Comparison of ENCODE assay signal across 14 mouse cellular contexts in the genomic region with DNA sequence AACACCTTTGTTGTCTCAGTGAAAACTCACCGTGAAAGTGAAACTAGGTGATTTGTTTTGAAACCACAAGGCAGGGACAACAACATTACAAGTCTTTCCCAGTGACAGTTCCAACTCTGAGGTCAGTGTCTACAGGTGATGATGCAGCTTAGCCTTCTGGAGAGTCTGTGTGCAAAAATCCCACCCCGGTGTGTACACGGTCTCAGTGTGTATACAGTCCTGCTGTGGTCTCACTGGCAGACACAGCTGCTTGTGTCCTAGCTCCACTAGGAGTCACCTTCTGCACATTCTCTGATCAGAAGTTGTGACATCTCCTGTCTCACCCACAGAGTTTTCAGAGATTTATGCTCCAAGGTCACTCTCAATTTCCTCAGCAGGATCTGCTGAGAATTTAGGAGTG. TPM values are rescaled to one million over a fixed set of nuclear protein-coding genes. Genes with fewer than 3 reads are reported as not detected.
DNase-seq lines count a peak whose midpoint lies in the region; ATAC-seq and TF ChIP-seq lines count a peak whose summit lies in the region.
"Had no signal": no experiment of that assay in that cellular context is flagged by ENCODE, and none has a peak within 500 bp of the region (broad histone marks: within the 10 kb centered on the region; RNA-seq: fewer than 3 reads in every experiment).

No protein-coding gene starts in this region.

- no peak for TF ChIP-seq POLR2A in heart, adult 2 months (IDR thresholded peaks at IDR 0.05; ENCODE audit: insufficient read depth, low read depth, low read length)
- no peak for TF ChIP-seq POLR2A in lung, adult 2 months (IDR thresholded peaks at IDR 0.05; ENCODE audit: borderline replicate concordance, extremely low read depth, low read depth, low read length)

- H3K4me3 ChIP-seq in heart, adult 2 months: no peak overlapping the region
- H3K4me3 ChIP-seq in lung, adult 2 months (replicated peaks; ENCODE audit: extremely low read depth, low read depth, low read length): no peak overlapping the region
- no peak overlapping the region for H3K4me3 ChIP-seq in hindbrain, embryonic 11.5 days (ENCODE audit: low read depth, low read length)
- H3K4me3 ChIP-seq: heart, embryonic 13.5 days had no signal

- intact Hi-C loops in heart, adult 2 months (cut with DNase I): loop anchor here (5.0 kb wide), 2 partner anchors 138 to 228 kb away; a partner anchor contains a TSS

- no peak overlapping the region for H3K4me2 ChIP-seq in hindbrain, embryonic 11.5 days (replicated peaks; ENCODE audit: low read depth, low read length)
- H3K4me2 ChIP-seq: heart, embryonic 13.5 days had no signal

- H3K9ac ChIP-seq in heart, adult 2 months (ENCODE audit: low read depth, low read length): no peak overlapping the region
- H3K9ac ChIP-seq in hindbrain, embryonic 11.5 days (ENCODE audit: low read depth, low read length): no peak overlapping the region
- H3K9ac ChIP-seq: heart, embryonic 13.5 days had no signal

- 0 out of 2 replicates have a peak, but pooled peaks have one; percentile 49 for ATAC-seq in monocyte, adult 5-6 weeks (replicated peaks; ENCODE audit: insufficient number of reproducible peaks, low FRiP score, low TSS enrichment, poor library complexity, severe bottlenecking)
- no peak for ATAC-seq in hindbrain, embryonic 11.5 days (ENCODE audit: low FRiP score)

- H3K36me3 ChIP-seq in heart, adult 2 months (ENCODE audit: control insufficient read depth, insufficient read depth, low read length): no peaks in the 10 kb centered on the region
- no peaks in the 10 kb centered on the region for H3K36me3 ChIP-seq in hindbrain, embryonic 11.5 days (ENCODE audit: control insufficient read depth, insufficient read depth, low read length)
- H3K36me3 ChIP-seq: heart, embryonic 13.5 days had no signal

- no peak for DNase-seq in heart, adult 2 months
- no peak for DNase-seq in heart, adult 8-10 months (ENCODE audit: low spot score)
- no peak for DNase-seq in lung, adult 2 months
- no peak for DNase-seq in lung, postnatal 14 days
- peak; percentile 31 for DNase-seq in T-cell, adult 2 months (ENCODE audit: low spot score)
- no peak for DNase-seq in frontal cortex, postnatal 14 days (ENCODE audit: low spot score in 2 of 2)
- DNase-seq in hindbrain, embryonic 11.5 days (ENCODE audit: low spot score): no peak
- DNase-seq: cerebellum, postnatal 10 days had no signal

- H3K27me3 ChIP-seq in heart, adult 2 months (ENCODE audit: control insufficient read depth, insufficient read depth, low read length): no peaks in the 10 kb centered on the region
- no peaks in the 10 kb centered on the region for H3K27me3 ChIP-seq in hindbrain, embryonic 11.5 days (ENCODE audit: control insufficient read depth, insufficient read depth, low read length)

- no peaks in the 10 kb centered on the region for H3K79me2 ChIP-seq in heart, adult 2 months (replicated peaks; ENCODE audit: control insufficient read depth, insufficient read depth, low read length)

- 71% methylated on average over 3 of the region's 3 CpGs for WGBS in heart, adult 2 months
- 59% methylated on average over 3 of the region's 3 CpGs for WGBS in lung, adult 2 months
- WGBS in hindbrain, embryonic 11.5 days: 80% methylated on average over 3 of the region's 3 CpGs

- peaks cover 2% of the 10 kb centered on the region; the same call in 1 of the 2 replicates for H3K4me1 ChIP-seq in heart, adult 2 months (ENCODE audit: control insufficient read depth, insufficient read depth, low read length)
- no peaks in the 10 kb centered on the region for H3K4me1 ChIP-seq in lung, adult 2 months (ENCODE audit: control insufficient read depth, insufficient read depth, low read length)
- no peaks in the 10 kb centered on the region for H3K4me1 ChIP-seq in hindbrain, embryonic 11.5 days (replicated peaks; ENCODE audit: control insufficient read depth, insufficient read depth, low read length)

- H3K9me3 ChIP-seq in hindbrain, embryonic 11.5 days (ENCODE audit: control insufficient read depth, low read length): no peaks in the 10 kb centered on the region
- H3K9me3 ChIP-seq: heart, embryonic 13.5 days had no signal

- H3K27ac ChIP-seq in heart, adult 2 months: no peak overlapping the region
- no peak overlapping the region for H3K27ac ChIP-seq in hindbrain, embryonic 11.5 days (ENCODE audit: low read depth, low read length)
- H3K27ac ChIP-seq: heart, embryonic 13.5 days had no signal

- peak; percentile 55 for TF ChIP-seq CTCF in heart, adult 2 months (IDR thresholded peaks at IDR 0.05)
- TF ChIP-seq CTCF in lung, adult 2 months (IDR thresholded peaks at IDR 0.05; ENCODE audit: insufficient read depth, low read length): peak; percentile 36; the same call in 1 of the 2 replicates

- no peak for TF ChIP-seq EP300 in heart, adult 2 months (IDR thresholded peaks at IDR 0.05; ENCODE audit: insufficient read depth, low read depth, low read length)

RNA-seq across cellular contexts. Expression of a gene that starts 0.8 kb away (rescaled TPM):
- total RNA-seq in heart, adult 2 months (2021): not detected
- polyA plus RNA-seq in heart, adult 2 months (2012; rRNA removed): not detected in 2 replicates
- total RNA-seq in heart, adult 8-10 months (2022): not detected
- 0.06 and 0.51 TPM in 2 replicates for polyA plus RNA-seq in lung, adult 2 months (2012; rRNA removed)
- total RNA-seq in monocyte, adult 5-6 weeks (2017): not detected in 3 replicates
- polyA plus RNA-seq in hindbrain, embryonic 11.5 days (2014; fragmentation: Nextera tagmentation; extraction: Ambion mirVana): not detected in 2 replicates
- polyA plus RNA-seq: frontal cortex, adult 2 months; heart, embryonic 13.5 days; limb, embryonic 11.5 days; neural tube, embryonic 14.5 days had no signal

RNA-seq across cellular contexts. Expression of a gene that starts 16.8 kb away (rescaled TPM):
- total RNA-seq in heart, adult 2 months (2021): not detected
- polyA plus RNA-seq in heart, adult 2 months (2012; rRNA removed): not detected in 2 replicates
- not detected for total RNA-seq in heart, adult 8-10 months (2022)
- polyA plus RNA-seq in lung, adult 2 months (2012; rRNA removed): not detected in 2 replicates
- not detected in 3 replicates for total RNA-seq in monocyte, adult 5-6 weeks (2017)
- polyA plus RNA-seq in hindbrain, embryonic 11.5 days (2014; fragmentation: Nextera tagmentation; extraction: Ambion mirVana): not detected in 2 replicates
- polyA plus RNA-seq: frontal cortex, adult 2 months; heart, embryonic 13.5 days; limb, embryonic 11.5 days; neural tube, embryonic 14.5 days had no signal

RNA-seq across cellular contexts. Expression of a gene that starts 25.0 kb away (rescaled TPM):
- under 1 TPM; 0.23 to 0.26 TPM for total RNA-seq in heart, adult 2 months (2021)
- polyA plus RNA-seq in heart, adult 2 months (2012; rRNA removed): 1.3 and 1.9 TPM in 2 replicates
- under 1 TPM in 2 of 4 experiments, not detected in 2; 0.37 to 0.49 TPM for total RNA-seq in heart, adult 8-10 months (2022)
- polyA plus RNA-seq in lung, adult 2 months (2012; rRNA removed): 5.8 and 6.4 TPM in 2 replicates
- total RNA-seq in monocyte, adult 5-6 weeks (2017): 21.2 to 56.5 TPM (median 31.1 TPM) in 3 replicates
- polyA plus RNA-seq in hindbrain, embryonic 11.5 days (2014; fragmentation: Nextera tagmentation; extraction: Ambion mirVana): not detected in 2 replicates
- polyA plus RNA-seq: limb, embryonic 11.5 days; neural tube, embryonic 14.5 days had no signal

RNA-seq across cellular contexts. Expression of a gene that starts 54.3 kb away (rescaled TPM):
- not detected for total RNA-seq in heart, adult 2 months (2021)
- not detected in 2 replicates for polyA plus RNA-seq in heart, adult 2 months (2012; rRNA removed)
- total RNA-seq in heart, adult 8-10 months (2022): not detected
- polyA plus RNA-seq in lung, adult 2 months (2012; rRNA removed): not detected in 2 replicates
- not detected in 3 replicates for total RNA-seq in monocyte, adult 5-6 weeks (2017)
- not detected in 2 replicates for polyA plus RNA-seq in hindbrain, embryonic 11.5 days (2014; fragmentation: Nextera tagmentation; extraction: Ambion mirVana)
- polyA plus RNA-seq: frontal cortex, adult 2 months; heart, embryonic 13.5 days; intestine, embryonic 16.5 days; limb, embryonic 11.5 days; neural tube, embryonic 14.5 days had no signal

Comparison
In these comparisons a context has a peak if more than half of its experiments do, and no peak if none do; other contexts are left out.
1. RNA of a gene that starts 25.0 kb away (total RNA-seq): 21.2 to 56.5 TPM in monocyte, adult 5-6 weeks; 0.37 to 0.49 TPM in heart, adult 8-10 months and 0.23 to 0.26 TPM in heart, adult 2 months; every median in the first group is over 10 times any median in the second.